Mouse (Mus musculus) erythroblast, adult 5-6 weeks (primary cell): ENCODE results near the gene Rps26. TPM values are rescaled to one million over a fixed set of nuclear protein-coding genes. Genes with fewer than 3 reads are reported as not detected.
"Not testable (repeated sequence)": the region's sequence is repeated elsewhere in the genome, so short reads cannot be mapped to it uniquely, and the experiment has no call there.

Experiments
- ATAC-seq: replicated peaks from 2 replicates; pipeline ENCODE4 v1.8.0; 2016; ENCODE audit warnings: moderate number of reproducible peaks, mild to moderate bottlenecking, moderate TSS enrichment, inconsistent platforms; ENCODE audit not compliant: poor library complexity, low FRiP score, severe bottlenecking
- total RNA-seq, 2 experiments: library from RNA; stranded (forward) in 1 of 2; stranded (reverse) in 1 of 2; fragments of 150-400 nt in 1 of 2; fragments of 200-764, 138-1000 nt in 1 of 2; gene quantifications; 2 replicates each; pipeline versions ENCODE4 v1.2.3 to v1.2.4; 2015 to 2017; ENCODE audit warnings: low replicate concordance in 2 of 2

Rps26 gene
- total RNA-seq, 2 experiments from 2014 or later: 114 to 345 TPM

GRCm38 (mm10) chr10:128615798-128616448 lies 10.6 kb downstream of the Rps26 start:
- not testable (repeated sequence) for ATAC-seq

DNA sequence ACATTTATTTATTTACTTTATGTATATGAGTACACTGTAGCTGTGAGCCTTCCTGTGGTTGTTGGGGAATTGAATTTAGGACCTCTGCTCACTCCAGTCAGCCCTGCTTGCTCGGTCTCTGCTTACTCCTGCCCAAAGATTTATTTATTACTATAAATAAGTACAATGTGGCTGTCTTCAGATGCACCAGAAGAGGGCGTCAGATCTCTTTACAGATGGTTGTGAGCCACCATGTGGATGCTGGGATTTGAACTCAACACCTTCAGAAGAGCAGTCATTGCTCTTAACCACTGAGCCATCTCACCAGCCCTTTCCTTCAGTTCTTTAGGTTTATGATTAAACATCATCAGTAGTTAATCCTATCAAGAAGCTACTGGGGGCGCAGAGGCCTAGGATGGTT lies 11.6 kb downstream of the Rps26 start:
- ATAC-seq: no peak

DNA sequence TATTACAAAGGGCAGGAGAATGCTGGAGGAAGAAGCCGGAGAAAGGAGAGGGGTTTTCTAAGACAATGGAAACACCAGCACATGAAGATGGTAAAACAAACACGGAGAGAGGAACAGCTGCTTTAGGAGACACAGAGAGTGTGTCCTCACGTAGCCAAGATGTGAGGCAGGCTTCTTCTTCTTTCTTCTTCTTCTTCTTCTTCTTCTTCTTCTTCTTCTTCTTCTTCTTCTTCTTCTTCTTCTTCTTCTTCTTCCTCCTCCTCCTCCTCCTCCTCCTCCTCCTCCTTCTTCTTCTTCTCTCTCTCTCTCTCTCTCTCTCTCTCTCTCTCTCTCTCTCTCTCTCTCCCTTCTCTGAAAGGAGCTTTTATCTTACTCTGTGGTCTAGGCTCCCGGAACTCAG lies 12.7 kb downstream of the Rps26 start:
- not testable (repeated sequence) for ATAC-seq

- peak; percentile 53 for ATAC-seq
Observed at GRCm38 (mm10) chr10:128613154-128613440, 13.4 kb downstream of the Rps26 start.

DNA sequence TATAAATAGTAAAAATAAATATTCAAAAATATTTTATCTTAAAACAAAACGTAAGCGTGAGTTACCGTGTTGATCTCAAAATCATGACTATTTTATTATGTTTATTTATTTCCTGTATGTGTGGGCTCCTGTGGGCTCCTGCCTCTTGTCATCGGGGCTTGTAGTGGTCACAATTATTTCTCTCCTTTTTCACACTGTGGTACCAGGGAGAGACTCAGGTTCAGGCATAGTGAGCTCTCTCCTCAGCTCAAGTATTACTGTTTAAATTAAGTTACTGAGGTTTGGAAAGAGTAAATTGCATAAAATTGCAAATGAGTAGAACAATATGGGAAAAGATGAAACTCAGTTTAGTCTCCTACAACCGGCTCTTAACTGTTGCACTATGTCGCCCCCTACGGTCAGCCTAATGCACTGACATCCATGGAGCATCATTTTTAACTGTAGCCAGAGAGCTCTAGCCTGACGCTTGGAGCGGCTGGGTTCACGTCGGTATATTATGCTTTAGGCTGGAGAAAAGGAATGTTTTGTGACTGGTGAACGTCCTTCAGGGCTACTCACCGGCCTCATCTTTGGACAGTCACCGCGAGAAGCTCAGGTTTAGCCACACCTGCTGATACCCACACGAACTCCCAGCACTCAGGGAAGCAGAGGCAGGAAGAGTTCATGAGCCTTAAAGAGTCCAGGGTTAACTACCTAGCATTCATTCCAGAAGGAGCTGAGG lies 14.0 kb downstream of the Rps26 start:
- peak; percentile 95 for ATAC-seq

GRCm38 (mm10) chr10:128606483-128606882 lies 20.1 kb downstream of the Rps26 start:
- no peak for ATAC-seq

- ATAC-seq: no peak
Observed at GRCm38 (mm10) chr10:128602470-128603128, 23.9 kb downstream of the Rps26 start.

DNA sequence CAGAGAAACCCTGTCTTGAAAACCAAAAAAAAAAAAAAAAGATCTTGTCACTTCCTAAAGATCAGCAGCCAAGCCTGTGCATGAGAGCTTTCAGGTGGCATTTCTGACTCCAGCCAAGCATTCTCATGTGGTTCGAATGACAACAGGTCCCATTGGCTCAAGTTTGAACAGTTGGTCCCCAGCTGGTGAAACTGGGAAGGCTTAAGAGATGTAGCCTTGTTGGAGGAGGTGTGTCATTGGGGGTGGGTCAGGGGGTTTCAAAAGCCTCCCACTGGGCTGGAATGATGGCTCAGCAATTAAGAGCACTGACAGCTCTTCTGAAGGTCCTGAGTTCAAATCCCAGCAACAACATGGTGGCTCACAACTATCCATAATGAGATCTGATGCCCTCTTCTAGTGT lies 25.0 kb downstream of the Rps26 start:
- no peak for ATAC-seq

- no peak for ATAC-seq
Observed at GRCm38 (mm10) chr10:128598476-128598875, 28.1 kb downstream of the Rps26 start.

GRCm38 (mm10) chr10:128592797-128593196 lies 33.8 kb downstream of the Rps26 start:
- ATAC-seq: no peak

DNA sequence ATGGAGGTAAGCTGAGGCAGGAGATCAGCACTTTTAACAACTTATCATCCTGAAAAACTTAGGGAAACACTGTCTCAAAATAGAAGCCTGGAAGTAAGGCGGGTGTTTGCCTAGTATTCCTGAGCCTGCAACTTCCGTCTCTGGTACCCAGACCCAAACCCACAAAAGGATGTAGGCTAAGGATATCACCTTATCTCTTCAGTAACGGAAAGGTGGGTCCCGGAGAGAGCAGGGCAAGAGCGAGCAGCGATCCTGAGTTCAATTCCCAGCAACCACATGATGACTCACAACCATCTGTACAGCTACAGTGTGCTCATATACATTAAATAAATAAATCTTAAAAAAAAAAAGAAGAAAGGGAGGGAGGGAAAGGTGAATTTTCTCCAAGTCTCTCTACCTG lies 35.1 kb downstream of the Rps26 start:
- no peak for ATAC-seq

DNA sequence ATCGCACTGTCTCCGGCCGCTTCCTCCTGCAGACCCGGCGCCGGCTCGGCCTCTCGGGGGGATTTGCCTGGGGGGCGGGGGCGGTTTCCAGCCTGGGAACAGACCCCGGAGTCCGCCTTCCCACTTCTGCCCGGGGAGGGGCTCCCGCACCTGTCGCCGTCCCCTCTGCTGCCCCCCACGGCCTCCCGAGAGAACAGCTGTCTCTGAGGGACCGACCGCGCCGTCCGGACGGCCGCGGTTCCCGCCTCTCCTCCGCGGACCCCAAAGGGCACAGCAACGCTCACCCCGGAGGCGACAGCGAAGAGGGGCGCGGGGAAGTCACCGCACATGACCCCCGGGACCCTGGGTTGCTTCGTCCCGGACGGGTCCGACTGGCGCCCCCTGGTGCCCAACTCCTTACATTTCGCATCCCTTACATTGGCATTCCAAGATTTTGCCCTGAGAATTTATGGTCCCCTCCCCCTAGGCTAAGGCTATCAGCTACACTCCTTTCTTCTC lies 36.3 kb downstream of the Rps26 start:
- ATAC-seq: peak; percentile 68

- no peak for ATAC-seq
Observed at GRCm38 (mm10) chr10:128589464-128590192, 36.9 kb downstream of the Rps26 start, which contains the start of gene Erbb3. TSS of gene Erbb3 (minus strand) at chr10:128589652.

DNA sequence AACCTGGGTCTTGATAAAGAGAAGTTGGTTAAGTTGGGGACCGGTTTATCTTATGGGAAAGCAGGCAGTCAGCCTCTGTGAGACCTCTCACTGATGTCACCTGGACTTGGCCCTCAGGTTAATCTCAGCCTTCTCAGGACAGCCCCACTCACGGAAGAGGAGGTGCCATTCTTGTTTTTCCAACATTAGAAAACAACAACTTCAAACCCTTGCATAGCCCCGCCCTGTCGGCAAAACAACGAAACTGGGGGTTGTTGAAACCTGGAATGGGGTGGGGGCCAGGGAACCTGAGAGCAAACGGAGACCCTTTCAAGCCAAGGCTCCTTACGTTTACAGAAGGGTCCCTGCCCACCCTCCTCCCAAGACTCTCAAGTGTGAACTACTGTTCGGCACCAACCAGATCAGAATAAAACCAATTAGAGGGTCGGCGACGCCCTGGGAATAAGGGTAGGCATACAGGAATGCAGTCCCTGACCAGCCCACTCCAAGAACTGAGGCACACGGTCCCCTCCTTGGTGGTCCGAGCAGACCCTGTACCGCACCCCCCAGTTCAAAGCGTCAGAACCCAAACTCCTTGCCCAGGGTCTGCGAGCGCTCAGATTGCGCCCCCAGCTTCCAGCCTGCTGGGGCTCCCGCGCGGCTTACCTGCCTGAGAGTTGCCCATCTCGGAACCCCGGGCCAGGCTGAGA lies 37.6 kb downstream of the Rps26 start:
- no peak for ATAC-seq

DNA sequence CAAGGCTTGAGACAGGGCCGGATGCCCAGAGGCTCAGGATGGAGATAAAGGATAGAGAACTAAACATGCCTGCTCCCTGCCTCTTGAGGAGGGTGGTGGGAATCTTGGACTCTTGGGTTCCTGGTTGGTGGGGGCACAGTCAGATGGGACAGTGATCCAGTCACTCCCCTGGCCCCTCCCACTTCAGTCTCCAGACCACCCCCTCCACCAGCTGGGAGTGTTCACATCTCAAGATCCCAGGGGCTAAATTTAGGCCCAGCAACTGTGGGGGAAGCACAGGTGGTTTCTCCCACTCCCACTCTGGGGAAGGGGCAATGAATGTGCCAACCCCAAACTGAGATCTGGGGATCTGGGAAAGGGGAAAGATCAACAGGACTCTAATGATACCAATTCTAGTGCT lies 38.4 kb downstream of the Rps26 start:
- ATAC-seq: no peak

GRCm38 (mm10) chr10:128587697-128588096 lies 38.9 kb downstream of the Rps26 start:
- no peak for ATAC-seq

- no peak for ATAC-seq
Observed at GRCm38 (mm10) chr10:128587120-128587519, 39.4 kb downstream of the Rps26 start.

GRCm38 (mm10) chr10:128586546-128586945 lies 40.0 kb downstream of the Rps26 start:
- no peak for ATAC-seq

- ATAC-seq: no peak
Observed at GRCm38 (mm10) chr10:128584386-128584785, 42.2 kb downstream of the Rps26 start.

DNA sequence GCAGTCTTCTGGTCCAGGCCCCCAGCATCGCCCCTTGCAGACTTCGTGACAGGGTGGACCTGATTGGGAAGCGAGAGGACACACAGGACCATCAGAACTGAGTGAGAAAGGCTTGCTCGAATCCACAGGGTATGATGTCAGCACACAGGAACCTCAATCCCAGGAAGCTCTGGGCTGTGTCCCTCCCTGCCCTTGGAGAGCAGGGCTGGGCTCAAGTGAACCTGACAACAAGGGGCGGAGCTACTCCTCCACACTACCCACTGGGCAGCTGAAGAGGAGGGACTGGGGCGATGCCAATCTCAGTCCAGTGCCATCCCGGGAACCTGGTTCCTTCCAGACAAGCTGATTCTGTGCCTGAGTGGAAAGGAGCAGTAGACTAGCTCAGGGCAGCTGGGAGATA lies 42.9 kb downstream of the Rps26 start:
- no peak for ATAC-seq
